Mouse (Mus musculus): ENCODE data around the gene Ccdc33. TPM values are rescaled to one million over a fixed set of nuclear protein-coding genes. Genes with fewer than 3 reads are reported as not detected.

Ccdc33 gene
- total RNA-seq, 2 experiments from 2014 or later = 1.2 TPM; not detected in 1

- DNase-seq = no peak
Observed at GRCm38 (mm10) chr9:58047061-58047460, 71.6 kb downstream of the Ccdc33 start.

- no peak for DNase-seq
Observed at GRCm38 (mm10) chr9:58045646-58046045, 73.0 kb downstream of the Ccdc33 start.

- DNase-seq = no peak
Observed at GRCm38 (mm10) chr9:58044828-58045227, 73.8 kb downstream of the Ccdc33 start.

GRCm38 (mm10) chr9:58043496-58044017 lies 75.1 kb downstream of the Ccdc33 start:
- peak; percentile 70 to 85 for DNase-seq

GRCm38 (mm10) chr9:58042391-58042790 lies 76.2 kb downstream of the Ccdc33 start:
- DNase-seq = peak; percentile 60 to 75

- no peak for DNase-seq
Observed at GRCm38 (mm10) chr9:58040977-58041376, 77.6 kb downstream of the Ccdc33 start.

GRCm38 (mm10) chr9:58038500-58039168 lies 80.0 kb downstream of the Ccdc33 start:
- peak; percentile 78 to 83 for DNase-seq

- DNase-seq = no peak
Observed at GRCm38 (mm10) chr9:58036961-58037360, 81.7 kb downstream of the Ccdc33 start.

- DNase-seq = no peak
Observed at GRCm38 (mm10) chr9:58035951-58036698, 82.5 kb downstream of the Ccdc33 start.

GRCm38 (mm10) chr9:58035519-58035918 lies 83.1 kb downstream of the Ccdc33 start:
- no peak for DNase-seq

- no peak for DNase-seq
Observed at GRCm38 (mm10) chr9:58031895-58032294, 86.7 kb downstream of the Ccdc33 start.

- DNase-seq = no peak
Observed at GRCm38 (mm10) chr9:58029635-58030034, 89.0 kb downstream of the Ccdc33 start.

GRCm38 (mm10) chr9:58028841-58029240 lies 89.8 kb downstream of the Ccdc33 start:
- no peak for DNase-seq

GRCm38 (mm10) chr9:58027426-58028180 lies 91.0 kb downstream of the Ccdc33 start:
- no peak for DNase-seq

GRCm38 (mm10) chr9:58025995-58026394 lies 92.6 kb downstream of the Ccdc33 start:
- no peak for DNase-seq

- DNase-seq = no peak
Observed at GRCm38 (mm10) chr9:58018385-58018784, 100.2 kb downstream of the Ccdc33 start.

GRCm38 (mm10) chr9:58016962-58017361 lies 101.7 kb downstream of the Ccdc33 start:
- no peak for DNase-seq

GRCm38 (mm10) chr9:58015856-58016255 lies 102.8 kb downstream of the Ccdc33 start:
- DNase-seq = no peak

- no peak for DNase-seq
Observed at GRCm38 (mm10) chr9:58014393-58015160, 104.0 kb downstream of the Ccdc33 start.

- DNase-seq = no peak
Observed at GRCm38 (mm10) chr9:58012935-58013334, 105.7 kb downstream of the Ccdc33 start.

- no peak for DNase-seq
Observed at GRCm38 (mm10) chr9:58012486-58012885, 106.1 kb downstream of the Ccdc33 start.

GRCm38 (mm10) chr9:58011552-58011951 lies 107.1 kb downstream of the Ccdc33 start:
- no peak for DNase-seq

Measured in heart, adult 18-20 months (tissue).